Mouse (Mus musculus) lung, postnatal 25 days (tissue): ENCODE measurements around the gene Calhm3.
"Not testable (repeated sequence)": the region's sequence is repeated elsewhere in the genome, so short reads cannot be mapped to it uniquely, and the experiment has no call there.

Source experiments
- DNase-seq: peaks from one replicate; pipeline ENCODE4 v3.0.0; 2022; ENCODE audit warnings: low spot score

Gene Calhm3

GRCm38 (mm10) chr19:47167617-47168214, 10.2 kb upstream of the Calhm3 start:
- DNase-seq: no peak

DNA sequence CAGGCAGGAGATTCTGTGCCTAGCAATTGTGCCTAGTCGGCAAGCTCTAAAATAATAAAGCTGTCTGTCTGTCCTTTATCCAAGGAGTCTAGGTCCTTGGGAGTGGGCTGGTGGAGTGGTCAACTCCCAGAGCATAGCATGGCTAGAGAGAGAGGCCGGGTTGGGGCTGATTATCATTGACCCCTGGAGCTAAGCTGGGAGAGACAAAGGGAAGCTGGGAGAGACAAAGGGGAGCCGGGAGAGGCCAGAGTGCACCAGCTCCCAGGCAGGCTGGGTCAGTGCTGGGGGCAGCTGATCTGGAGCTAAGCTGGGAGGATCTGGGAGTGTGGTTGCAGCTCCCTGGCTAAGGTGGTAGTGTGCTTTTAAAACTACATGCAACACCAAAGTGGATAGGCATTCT, 9.2 kb upstream of the Calhm3 start:
- DNase-seq: no peak

DNA sequence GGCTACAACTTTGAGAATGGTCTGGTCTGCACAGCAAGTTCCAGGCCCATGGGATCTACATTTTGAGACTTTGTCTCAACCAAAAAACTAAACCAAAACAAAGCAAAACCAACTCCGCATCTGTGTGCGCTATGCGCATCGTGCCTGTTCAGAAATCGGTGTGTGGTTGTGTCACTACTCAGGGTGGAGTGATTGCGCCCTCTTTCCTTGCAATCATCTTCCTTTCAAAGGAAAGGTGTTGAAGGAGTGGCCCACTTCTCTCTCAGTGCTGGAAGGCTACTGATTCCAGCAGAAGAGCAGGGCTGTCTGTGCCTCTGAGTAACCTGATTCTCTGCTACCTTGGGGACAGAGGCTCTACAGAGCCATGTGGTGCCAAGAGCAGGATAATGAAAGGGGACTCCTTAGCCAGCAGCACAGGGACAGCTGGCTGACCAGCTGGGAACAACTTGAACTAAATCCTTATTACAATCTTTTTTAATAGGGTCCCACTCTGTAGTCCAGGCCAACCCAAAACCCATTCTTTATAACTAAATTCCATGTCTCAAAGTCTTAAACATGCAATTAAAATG, 5.7 kb upstream of the Calhm3 start:
- DNase-seq: no peak

GRCm38 (mm10) chr19:47161669-47162068, 4.1 kb upstream of the Calhm3 start:
- no peak for DNase-seq

DNA sequence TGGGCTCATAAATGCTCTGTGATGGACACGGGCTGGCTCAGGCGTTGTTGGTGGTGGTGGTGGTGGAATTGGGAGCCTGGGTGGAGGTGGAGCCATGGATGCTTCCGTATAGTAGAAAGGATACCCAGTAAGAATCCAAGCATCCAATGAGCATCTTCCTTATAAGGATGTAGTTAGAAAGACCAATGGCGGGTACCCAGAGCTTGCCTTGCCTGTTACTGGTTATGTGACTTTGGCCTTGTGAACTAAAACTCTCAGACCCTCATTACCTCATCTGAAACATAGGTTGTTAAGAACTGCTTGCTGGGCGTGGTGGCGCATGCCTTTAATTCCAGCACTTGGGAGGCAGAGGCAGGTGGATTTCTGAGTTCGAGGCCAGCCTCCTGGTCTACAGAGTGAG, 3.8 kb downstream of the Calhm3 start:
- no peak for DNase-seq

- no peak for DNase-seq
These were observed 5.5 kb downstream of the Calhm3 start for GRCm38 (mm10) chr19:47152062-47152369.

DNA sequence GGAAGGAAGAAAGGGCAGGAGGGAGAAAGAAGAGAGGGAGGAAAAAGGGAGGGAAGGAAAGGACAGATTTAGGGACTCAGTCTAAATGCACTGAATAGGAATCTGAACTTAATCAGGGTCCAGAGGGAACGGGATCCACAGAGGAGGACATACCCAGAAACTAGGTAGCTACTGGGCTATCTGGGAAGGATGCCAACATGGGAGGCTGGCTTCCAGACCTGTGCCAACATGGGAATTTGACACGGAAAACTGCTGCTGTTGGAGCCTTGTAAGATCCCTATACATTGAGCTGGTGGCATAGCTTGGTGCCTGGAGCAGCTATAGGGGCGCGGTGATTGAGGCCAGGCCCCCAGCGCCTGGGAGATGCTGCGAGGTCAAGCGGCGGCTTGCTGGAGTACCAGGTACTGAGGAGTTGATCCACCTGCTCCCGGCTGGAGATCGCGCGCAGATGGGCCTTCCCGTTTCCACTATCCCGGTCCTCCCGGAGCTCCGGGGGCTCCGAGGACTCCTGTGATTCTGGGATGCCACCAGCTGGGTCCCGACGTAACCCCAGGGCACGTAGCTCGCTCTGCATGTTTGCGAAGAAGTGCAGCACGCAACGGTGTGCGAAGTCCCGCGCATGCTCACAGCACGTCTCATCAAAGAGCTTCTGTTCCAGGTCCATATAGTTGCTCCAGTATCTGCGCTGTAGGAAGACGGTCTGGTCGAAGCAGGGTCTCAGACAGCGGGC, 6.1 kb downstream of the Calhm3 start:
- no peak for DNase-seq

DNA sequence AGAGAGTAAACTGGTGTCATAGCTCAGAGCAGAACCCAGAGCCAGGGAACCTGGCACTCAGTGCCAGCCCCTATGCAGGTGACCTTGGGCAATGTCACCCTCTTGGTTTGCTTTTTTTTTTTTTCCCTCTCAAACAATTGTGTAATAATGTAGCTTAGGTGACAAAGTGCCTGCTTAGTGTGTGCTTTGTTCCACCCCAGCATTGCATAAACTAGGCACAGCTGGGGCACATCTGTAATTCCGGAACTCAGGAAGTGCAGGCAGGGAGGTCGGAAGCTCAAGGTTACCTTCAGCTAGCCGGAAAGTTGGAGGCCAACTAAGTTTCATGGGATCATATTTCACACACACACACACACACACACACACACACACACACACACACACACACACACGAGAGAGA, 7.7 kb downstream of the Calhm3 start:
- peak; percentile 28 for DNase-seq

- DNase-seq: no peak
These were observed 9.2 kb downstream of the Calhm3 start for GRCm38 (mm10) chr19:47148267-47148847.

DNA sequence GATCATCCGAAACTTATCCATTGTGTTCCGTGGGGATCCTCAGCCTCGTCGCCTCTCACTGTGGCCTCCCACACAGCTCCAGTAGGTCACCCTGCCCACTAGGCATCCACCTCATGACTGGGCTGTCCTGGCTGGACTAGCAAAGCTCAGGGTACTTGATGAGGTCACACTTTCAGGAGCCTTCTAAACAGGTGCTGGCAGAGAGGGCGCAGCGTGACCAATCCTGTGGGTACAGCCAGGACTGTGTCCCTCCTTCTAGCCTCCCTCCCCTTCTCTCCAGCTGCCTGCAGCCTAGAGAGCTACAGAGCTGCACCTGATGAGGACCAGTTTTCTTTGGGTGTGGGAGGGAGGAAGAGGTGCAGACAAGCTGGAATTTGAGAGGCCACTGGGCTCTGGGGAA, 13.4 kb downstream of the Calhm3 start, which contains the start of gene Calhm1:
Gene Calhm1, minus strand, starts transcription at position 101 of the 400 bp plus-strand sequence.
- DNase-seq: no peak

- DNase-seq: no peak
These were observed 15.1 kb downstream of the Calhm3 start for GRCm38 (mm10) chr19:47142438-47142837.

DNA sequence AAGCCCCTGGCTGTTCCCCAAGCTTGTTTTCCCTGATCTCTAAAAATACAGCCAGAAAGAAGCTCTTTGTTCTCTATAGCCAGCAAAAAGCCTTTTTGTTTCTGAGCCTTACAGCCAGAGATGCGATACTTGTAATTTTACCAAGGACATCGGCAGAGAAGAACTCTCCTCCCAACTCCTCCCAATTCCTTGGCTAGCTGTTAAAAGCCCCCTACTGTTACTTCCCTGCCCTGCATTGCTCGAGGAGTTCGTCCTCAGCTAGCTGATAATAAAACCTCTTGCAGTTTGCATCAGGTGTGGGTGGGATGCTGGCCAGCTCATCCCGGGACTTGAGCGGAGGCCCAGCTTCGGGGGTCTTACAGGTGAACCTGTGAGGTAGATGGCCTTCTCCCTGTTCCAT, 18.0 kb downstream of the Calhm3 start:
- not testable (repeated sequence) for DNase-seq

GRCm38 (mm10) chr19:47137771-47138421, 19.7 kb downstream of the Calhm3 start, which contains the start of gene Calhm2:
Gene Calhm2 (minus strand): TSS chr19:47138294.
- DNase-seq: peak; percentile 41

- peak; percentile 64 for DNase-seq
These were observed 20.4 kb downstream of the Calhm3 start for GRCm38 (mm10) chr19:47137051-47137581.

DNA sequence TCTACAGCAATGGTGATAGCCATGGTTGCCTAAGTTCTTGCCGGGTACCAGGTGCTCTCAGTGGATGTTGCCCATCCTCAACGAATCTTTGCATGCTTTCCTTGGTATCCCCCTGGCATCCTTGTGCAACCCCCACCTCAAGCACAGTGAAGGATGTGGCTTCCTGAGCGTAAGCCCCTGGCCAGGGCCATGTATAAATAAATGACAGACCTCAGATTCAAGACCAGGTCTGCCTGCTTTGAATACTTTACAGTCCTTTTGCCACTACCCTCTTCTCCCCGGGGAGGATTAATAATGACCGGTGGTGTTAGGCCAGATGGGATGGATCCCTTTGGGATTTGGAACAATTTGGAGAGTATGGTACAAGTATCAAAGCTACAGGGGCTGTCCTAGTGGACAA, 21.4 kb downstream of the Calhm3 start:
- no peak for DNase-seq

DNA sequence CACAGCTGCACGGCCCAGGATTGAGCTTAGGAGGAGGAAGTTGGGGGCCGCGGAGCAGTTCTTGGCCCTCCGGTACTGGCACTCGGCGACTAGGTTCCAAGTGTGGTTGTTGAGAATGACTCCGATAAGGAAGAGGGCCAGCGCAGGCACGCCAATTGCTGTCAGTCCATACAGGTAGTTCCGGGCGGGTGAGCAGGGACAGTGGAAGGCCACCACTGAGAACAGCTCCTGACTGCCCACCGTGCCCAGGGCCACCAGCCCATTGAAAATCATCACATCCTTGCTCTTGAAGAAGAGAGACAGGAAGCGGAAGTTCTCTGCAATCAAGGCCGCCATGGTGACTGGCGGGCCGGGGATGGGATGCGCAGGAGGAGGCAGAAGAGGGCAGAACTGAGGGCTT, 22.0 kb downstream of the Calhm3 start:
- no peak for DNase-seq

DNA sequence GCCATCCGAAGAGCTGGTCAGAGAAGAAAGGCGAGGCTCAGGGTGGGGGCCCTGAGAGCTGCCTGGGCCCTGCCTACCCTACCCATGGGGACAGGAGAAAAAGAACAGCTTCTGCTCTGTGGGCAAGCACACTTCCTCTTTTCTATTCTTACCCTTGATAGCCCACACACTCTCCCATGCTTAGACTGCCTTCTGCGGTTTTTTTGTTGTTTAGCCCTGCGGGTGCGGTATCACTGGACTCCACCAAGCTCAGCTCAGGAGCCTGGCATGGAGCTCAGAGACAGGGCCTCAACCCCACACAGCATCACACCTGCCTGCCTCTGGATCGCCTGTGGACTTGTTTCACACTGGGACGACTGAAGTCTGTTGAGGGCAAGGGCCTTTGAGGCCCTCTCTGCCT, 24.4 kb downstream of the Calhm3 start:
- peak; percentile 44 for DNase-seq

DNA sequence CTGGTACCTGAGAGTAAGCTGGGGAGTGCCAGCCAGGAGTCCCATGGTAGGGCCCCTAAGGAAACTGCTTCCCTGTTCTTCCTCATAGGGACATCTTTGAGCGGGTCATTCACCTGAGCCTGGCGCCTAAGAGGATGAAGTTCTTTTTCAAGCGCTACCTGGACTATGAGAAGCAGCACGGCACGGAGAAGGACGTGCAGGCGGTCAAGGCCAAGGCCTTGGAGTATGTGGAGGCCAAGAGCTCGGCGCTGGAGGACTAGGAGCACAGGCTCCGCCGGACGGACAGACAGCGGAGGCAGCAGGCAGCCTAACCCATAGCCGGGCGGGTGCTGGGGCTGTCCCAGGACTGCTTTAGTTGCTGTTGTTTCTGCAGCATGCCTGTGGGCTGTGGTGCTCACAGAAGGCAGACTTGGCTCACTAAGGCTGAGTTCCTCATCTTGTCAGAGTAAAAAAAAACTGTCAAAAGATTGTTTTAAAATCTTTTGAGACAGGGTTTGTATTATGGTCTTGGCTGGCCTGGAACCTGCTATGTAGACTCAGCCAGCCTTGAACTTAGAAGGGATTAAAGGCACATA, 26.9 kb downstream of the Calhm3 start:
- DNase-seq: no peak

DNA sequence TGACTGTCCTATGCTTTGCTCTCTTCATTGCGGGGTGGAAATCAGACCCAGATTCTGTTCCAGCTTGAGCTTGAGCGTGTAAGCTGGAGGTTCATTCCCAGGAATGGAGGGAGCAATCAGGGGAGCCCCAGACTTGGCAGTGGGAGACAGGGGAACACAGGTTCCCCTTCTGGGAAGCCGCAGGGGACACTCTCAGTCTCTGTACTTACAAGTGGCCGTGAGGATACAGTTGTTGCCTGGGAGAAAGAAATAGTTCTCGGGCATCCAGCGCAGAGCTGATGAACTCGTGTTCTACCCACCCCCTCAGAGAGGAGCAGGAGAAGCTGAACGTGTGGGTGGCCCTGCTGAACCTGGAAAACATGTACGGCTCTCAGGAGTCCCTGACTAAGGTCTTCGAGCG, 28.7 kb downstream of the Calhm3 start:
- DNase-seq: no peak

DNA sequence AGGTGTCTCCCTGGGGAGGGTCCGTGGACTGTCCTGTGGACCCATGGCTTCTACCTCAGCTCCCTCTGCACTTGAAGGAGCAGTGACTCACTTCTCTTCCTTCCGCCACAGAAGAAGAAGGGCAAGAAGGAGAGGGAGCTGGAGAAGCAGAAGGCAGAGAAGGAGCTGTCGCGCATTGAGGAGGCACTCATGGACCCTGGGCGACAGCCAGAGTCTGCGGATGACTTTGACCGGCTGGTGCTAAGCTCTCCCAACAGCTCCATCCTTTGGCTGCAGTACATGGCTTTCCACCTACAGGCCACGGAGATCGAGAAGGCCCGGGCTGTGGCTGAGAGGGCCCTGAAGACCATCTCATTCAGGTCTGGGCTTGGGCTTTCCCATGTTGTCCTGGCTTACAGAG, 29.4 kb downstream of the Calhm3 start:
- no peak for DNase-seq

- DNase-seq: no peak
These were observed 34.8 kb downstream of the Calhm3 start for GRCm38 (mm10) chr19:47122802-47123201.

DNA sequence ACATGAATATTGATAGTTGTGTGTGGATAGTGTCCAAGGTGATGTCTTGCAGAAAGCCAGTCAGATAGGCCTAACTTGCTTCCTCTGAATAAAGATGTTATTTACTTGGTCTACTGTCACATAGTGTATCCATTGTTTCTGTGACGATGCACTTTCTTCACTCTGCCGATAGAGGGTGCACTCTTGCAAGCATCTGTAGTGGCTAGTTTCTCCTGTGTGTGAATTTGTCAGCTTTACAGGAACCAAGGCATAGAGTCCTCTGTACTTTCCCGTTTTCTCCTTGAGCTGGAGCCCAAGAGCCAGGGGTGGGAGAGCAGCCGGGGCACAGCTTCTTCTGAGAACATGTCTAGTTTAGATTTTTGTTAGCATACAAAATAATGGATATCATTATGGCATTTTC, 36.5 kb downstream of the Calhm3 start:
- peak; percentile 23 for DNase-seq
